Mouse (Mus musculus): Measurements from ENCODE around the gene Ppp3ca. TPM values are rescaled to one million over a fixed set of nuclear protein-coding genes. Genes with fewer than 3 reads are reported as not detected.

The Ppp3ca gene
- polyA plus RNA-seq, 1 experiment from 2014 or later = 70.9 TPM

DNA sequence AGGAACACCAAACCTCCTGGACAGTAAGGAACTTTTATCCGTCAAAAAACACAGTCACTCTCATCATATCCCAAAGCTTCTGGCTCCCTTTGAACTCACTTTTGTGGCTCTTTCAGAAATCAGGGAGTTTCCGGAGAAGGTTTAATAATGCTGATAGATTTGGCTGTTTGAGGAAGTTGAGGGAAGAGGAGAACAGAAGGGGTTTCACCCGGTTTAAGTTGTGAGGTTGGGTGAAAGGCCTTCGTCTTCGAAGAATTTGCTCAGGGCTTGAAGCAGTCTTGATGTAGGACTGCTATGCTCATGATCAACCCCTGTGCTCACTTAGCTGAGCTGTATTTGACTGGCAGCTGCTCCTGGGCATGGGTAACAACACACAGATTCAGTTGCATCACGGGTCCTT lies 86.2 kb downstream of the Ppp3ca start:
- no peaks in the 10 kb centered on the region for H3K4me1 ChIP-seq (replicated peaks; ENCODE audit: control insufficient read depth, insufficient read depth, low read length)
- 91% methylated on average over 6 of the region's 6 CpGs for WGBS
- no peak overlapping the region for H3K4me3 ChIP-seq (ENCODE audit: low read depth, low read length)
- no peaks in the 10 kb centered on the region for H3K36me3 ChIP-seq (ENCODE audit: control insufficient read depth, insufficient read depth, low read length)
- H3K4me2 ChIP-seq (replicated peaks; ENCODE audit: low read depth, low read length) = no peak overlapping the region
- DNase-seq (ENCODE audit: low spot score) (no peak), ATAC-seq (ENCODE audit: low FRiP score) (no peak)
- no peak overlapping the region for H3K27ac ChIP-seq (ENCODE audit: low read depth, low read length)
- no peaks in the 10 kb centered on the region for H3K27me3 ChIP-seq (ENCODE audit: control insufficient read depth, insufficient read depth, low read length)
- no peaks in the 10 kb centered on the region for H3K9me3 ChIP-seq (ENCODE audit: control insufficient read depth, low read length)
- H3K9ac ChIP-seq (ENCODE audit: low read depth, low read length) = no peak overlapping the region

- Histone ChIP-seq H3K9ac (ENCODE audit: low read depth, low read length) (no peak overlapping the region), H3K4me2 (replicated peaks; ENCODE audit: low read depth, low read length) (no peak overlapping the region), H3K9me3 (ENCODE audit: control insufficient read depth, low read length) (no peaks in the 10 kb centered on the region), H3K27me3 (ENCODE audit: control insufficient read depth, insufficient read depth, low read length) (no peaks in the 10 kb centered on the region), H3K27ac (ENCODE audit: low read depth, low read length) (no peak overlapping the region), H3K4me3 (ENCODE audit: low read depth, low read length) (no peak overlapping the region), H3K4me1 (replicated peaks; ENCODE audit: control insufficient read depth, insufficient read depth, low read length) (no peaks in the 10 kb centered on the region), H3K36me3 (ENCODE audit: control insufficient read depth, insufficient read depth, low read length) (no peaks in the 10 kb centered on the region)
- DNase-seq (ENCODE audit: low spot score) = no peak
- ATAC-seq (ENCODE audit: low FRiP score) = no peak
- WGBS = 97% methylated on average over 12 of the region's 12 CpGs
Observed at GRCm38 (mm10) chr3:136759446-136759845, 89.5 kb downstream of the Ppp3ca start.

- H3K4me1 ChIP-seq (replicated peaks; ENCODE audit: control insufficient read depth, insufficient read depth, low read length) = no peaks in the 10 kb centered on the region
- WGBS = 76% methylated on average over 7 of the region's 7 CpGs
- no peaks in the 10 kb centered on the region for H3K36me3 ChIP-seq (ENCODE audit: control insufficient read depth, insufficient read depth, low read length)
- DNase-seq (ENCODE audit: low spot score) = no peak
- no peak overlapping the region for H3K4me2 ChIP-seq (replicated peaks; ENCODE audit: low read depth, low read length)
- H3K4me3 ChIP-seq (ENCODE audit: low read depth, low read length) = no peak overlapping the region
- no peak overlapping the region for H3K27ac ChIP-seq (ENCODE audit: low read depth, low read length)
- no peak overlapping the region for H3K9ac ChIP-seq (ENCODE audit: low read depth, low read length)
- no peak for ATAC-seq (ENCODE audit: low FRiP score)
- H3K27me3 ChIP-seq (ENCODE audit: control insufficient read depth, insufficient read depth, low read length) = no peaks in the 10 kb centered on the region
- H3K9me3 ChIP-seq (ENCODE audit: control insufficient read depth, low read length) = no peaks in the 10 kb centered on the region
Observed at GRCm38 (mm10) chr3:136761292-136761978, 91.5 kb downstream of the Ppp3ca start.

GRCm38 (mm10) chr3:136761979-136762341 lies 92.0 kb downstream of the Ppp3ca start:
- no peaks in the 10 kb centered on the region for H3K4me1 ChIP-seq (replicated peaks; ENCODE audit: control insufficient read depth, insufficient read depth, low read length)
- WGBS = 86% methylated on average over 1 of the region's 1 CpGs
- H3K27me3 ChIP-seq (ENCODE audit: control insufficient read depth, insufficient read depth, low read length) = no peaks in the 10 kb centered on the region
- no peak overlapping the region for H3K4me3 ChIP-seq (ENCODE audit: low read depth, low read length)
- DNase-seq (ENCODE audit: low spot score) (no peak), ATAC-seq (ENCODE audit: low FRiP score) (no peak)
- no peak overlapping the region for H3K9ac ChIP-seq (ENCODE audit: low read depth, low read length)
- H3K27ac ChIP-seq (ENCODE audit: low read depth, low read length) = no peak overlapping the region
- H3K4me2 ChIP-seq (replicated peaks; ENCODE audit: low read depth, low read length) = no peak overlapping the region
- no peaks in the 10 kb centered on the region for H3K36me3 ChIP-seq (ENCODE audit: control insufficient read depth, insufficient read depth, low read length)
- no peaks in the 10 kb centered on the region for H3K9me3 ChIP-seq (ENCODE audit: control insufficient read depth, low read length)

GRCm38 (mm10) chr3:136763717-136764270 lies 93.9 kb downstream of the Ppp3ca start:
- no peaks in the 10 kb centered on the region for H3K27me3 ChIP-seq (ENCODE audit: control insufficient read depth, insufficient read depth, low read length)
- no peak overlapping the region for H3K27ac ChIP-seq (ENCODE audit: low read depth, low read length)
- H3K4me3 ChIP-seq (ENCODE audit: low read depth, low read length) = no peak overlapping the region
- no peak overlapping the region for H3K4me2 ChIP-seq (replicated peaks; ENCODE audit: low read depth, low read length)
- H3K9me3 ChIP-seq (ENCODE audit: control insufficient read depth, low read length) = no peaks in the 10 kb centered on the region
- no peak overlapping the region for H3K9ac ChIP-seq (ENCODE audit: low read depth, low read length)
- ATAC-seq (ENCODE audit: low FRiP score) = no peak
- no peak for DNase-seq (ENCODE audit: low spot score)
- no peaks in the 10 kb centered on the region for H3K4me1 ChIP-seq (replicated peaks; ENCODE audit: control insufficient read depth, insufficient read depth, low read length)
- 70% methylated on average over 5 of the region's 5 CpGs for WGBS
- H3K36me3 ChIP-seq (ENCODE audit: control insufficient read depth, insufficient read depth, low read length) = no peaks in the 10 kb centered on the region

DNA sequence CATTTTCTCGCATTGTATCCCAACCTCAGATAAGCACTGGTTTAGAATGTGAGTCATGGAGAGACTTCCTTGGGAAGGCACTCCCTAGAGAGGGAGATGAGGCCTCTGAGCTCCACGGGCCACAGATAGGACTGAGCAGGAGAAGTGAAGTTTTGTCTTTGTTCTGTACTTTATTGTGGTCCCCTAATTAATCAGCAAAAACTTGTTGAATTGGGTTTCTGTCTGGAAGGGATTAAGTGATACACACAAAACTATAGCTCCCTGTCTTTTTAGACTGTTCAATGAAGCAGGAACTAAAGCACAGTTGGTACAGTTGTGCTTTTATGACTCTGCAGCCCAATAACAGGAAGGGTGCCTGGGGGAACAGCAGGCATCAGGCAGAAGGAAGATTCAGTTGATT lies 95.6 kb downstream of the Ppp3ca start:
- ATAC-seq (ENCODE audit: low FRiP score) (no peak), DNase-seq (ENCODE audit: low spot score) (no peak)
- no peak overlapping the region for H3K4me2 ChIP-seq (replicated peaks; ENCODE audit: low read depth, low read length)
- H3K9me3 ChIP-seq (ENCODE audit: control insufficient read depth, low read length) = no peaks in the 10 kb centered on the region
- H3K4me1 ChIP-seq (replicated peaks; ENCODE audit: control insufficient read depth, insufficient read depth, low read length) = no peaks in the 10 kb centered on the region
- WGBS = 68% methylated on average over 2 of the region's 2 CpGs
- no peaks in the 10 kb centered on the region for H3K27me3 ChIP-seq (ENCODE audit: control insufficient read depth, insufficient read depth, low read length)
- H3K4me3 ChIP-seq (ENCODE audit: low read depth, low read length) = no peak overlapping the region
- no peak overlapping the region for H3K27ac ChIP-seq (ENCODE audit: low read depth, low read length)
- H3K9ac ChIP-seq (ENCODE audit: low read depth, low read length) = no peak overlapping the region
- H3K36me3 ChIP-seq (ENCODE audit: control insufficient read depth, insufficient read depth, low read length) = no peaks in the 10 kb centered on the region

DNA sequence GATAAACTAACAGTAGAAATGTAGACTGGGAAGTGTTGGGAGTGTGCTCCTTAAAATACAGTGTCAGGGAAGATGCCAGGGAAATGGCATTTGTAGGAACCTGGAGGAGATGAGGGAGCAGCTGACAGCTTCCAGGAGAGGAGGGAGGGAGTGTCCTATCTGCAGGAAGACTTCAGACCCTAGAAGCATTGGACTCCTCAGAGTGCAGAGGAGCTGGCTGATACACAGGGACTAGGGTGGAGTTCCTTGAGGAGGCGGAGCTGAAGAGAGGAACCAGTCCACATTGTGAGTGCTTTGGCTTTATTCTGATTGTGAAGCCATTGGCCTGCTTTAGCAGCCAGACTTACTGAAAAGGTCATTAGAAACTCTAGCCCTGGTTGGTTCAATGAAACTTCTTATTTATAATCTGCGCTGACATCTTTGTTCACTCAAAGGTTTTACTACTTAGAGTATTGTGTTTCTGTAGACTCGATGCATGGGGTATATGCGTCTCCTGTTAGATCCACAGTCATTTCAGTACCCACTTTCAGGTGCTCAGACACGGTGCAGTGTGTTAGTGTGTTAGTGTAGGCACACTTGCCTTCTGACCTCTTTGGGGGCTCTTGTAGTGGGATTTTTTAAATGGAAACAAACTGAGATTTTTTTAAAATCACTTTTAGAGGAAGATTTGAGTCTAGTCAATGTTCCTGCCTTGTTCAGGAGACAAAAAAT lies 99.0 kb downstream of the Ppp3ca start:
- DNase-seq (ENCODE audit: low spot score) = no peak
- Histone ChIP-seq H3K4me1 (replicated peaks; ENCODE audit: control insufficient read depth, insufficient read depth, low read length) (no peaks in the 10 kb centered on the region), H3K9me3 (ENCODE audit: control insufficient read depth, low read length) (no peaks in the 10 kb centered on the region), H3K4me3 (ENCODE audit: low read depth, low read length) (no peak overlapping the region), H3K4me2 (replicated peaks; ENCODE audit: low read depth, low read length) (no peak overlapping the region), H3K27ac (ENCODE audit: low read depth, low read length) (no peak overlapping the region), H3K9ac (ENCODE audit: low read depth, low read length) (no peak overlapping the region), H3K36me3 (ENCODE audit: control insufficient read depth, insufficient read depth, low read length) (no peaks in the 10 kb centered on the region), H3K27me3 (ENCODE audit: control insufficient read depth, insufficient read depth, low read length) (no peaks in the 10 kb centered on the region)
- no peak for ATAC-seq (ENCODE audit: low FRiP score)
- WGBS = 84% methylated on average over 5 of the region's 5 CpGs

DNA sequence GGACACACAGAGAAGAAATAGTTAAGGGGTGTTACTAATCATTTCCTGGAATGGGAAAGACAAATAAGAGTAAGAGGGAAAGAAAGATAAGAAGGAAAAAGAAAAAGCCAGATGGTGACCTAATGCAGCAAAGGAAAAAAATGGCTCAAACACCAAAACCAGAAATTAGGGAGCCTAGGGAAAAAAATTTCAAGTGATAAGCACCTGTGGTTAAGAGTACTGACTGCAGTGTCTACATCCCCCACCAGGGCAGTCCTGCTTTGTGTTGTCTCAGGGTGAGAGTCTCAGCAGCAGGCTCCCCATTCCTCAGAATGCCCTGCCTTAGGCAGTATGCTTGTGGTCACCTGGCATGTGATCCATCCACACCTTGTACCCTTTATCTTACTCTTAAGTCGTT lies 99.6 kb downstream of the Ppp3ca start:
- no peak overlapping the region for H3K9ac ChIP-seq (ENCODE audit: low read depth, low read length)
- H3K4me1 ChIP-seq (replicated peaks; ENCODE audit: control insufficient read depth, insufficient read depth, low read length) = no peaks in the 10 kb centered on the region
- no peaks in the 10 kb centered on the region for H3K27me3 ChIP-seq (ENCODE audit: control insufficient read depth, insufficient read depth, low read length)
- no peak overlapping the region for H3K4me2 ChIP-seq (replicated peaks; ENCODE audit: low read depth, low read length)
- no peaks in the 10 kb centered on the region for H3K9me3 ChIP-seq (ENCODE audit: control insufficient read depth, low read length)
- H3K4me3 ChIP-seq (ENCODE audit: low read depth, low read length) = no peak overlapping the region
- no peaks in the 10 kb centered on the region for H3K36me3 ChIP-seq (ENCODE audit: control insufficient read depth, insufficient read depth, low read length)
- H3K27ac ChIP-seq (ENCODE audit: low read depth, low read length) = no peak overlapping the region
- ATAC-seq (ENCODE audit: low FRiP score) (no peak), DNase-seq (ENCODE audit: low spot score) (no peak)
- 80% methylated on average over 1 of the region's 1 CpGs for WGBS

GRCm38 (mm10) chr3:136771700-136772099 lies 101.8 kb downstream of the Ppp3ca start:
- H3K9me3 ChIP-seq (ENCODE audit: control insufficient read depth, low read length) = no peaks in the 10 kb centered on the region
- H3K27ac ChIP-seq (ENCODE audit: low read depth, low read length) = no peak overlapping the region
- 94% methylated on average over 5 of the region's 5 CpGs for WGBS
- no peaks in the 10 kb centered on the region for H3K36me3 ChIP-seq (ENCODE audit: control insufficient read depth, insufficient read depth, low read length)
- no peak overlapping the region for H3K9ac ChIP-seq (ENCODE audit: low read depth, low read length)
- H3K4me2 ChIP-seq (replicated peaks; ENCODE audit: low read depth, low read length) = no peak overlapping the region
- H3K27me3 ChIP-seq (ENCODE audit: control insufficient read depth, insufficient read depth, low read length) = no peaks in the 10 kb centered on the region
- ATAC-seq (ENCODE audit: low FRiP score) (no peak), DNase-seq (ENCODE audit: low spot score) (no peak)
- no peak overlapping the region for H3K4me3 ChIP-seq (ENCODE audit: low read depth, low read length)
- no peaks in the 10 kb centered on the region for H3K4me1 ChIP-seq (replicated peaks; ENCODE audit: control insufficient read depth, insufficient read depth, low read length)
